Mouse (Mus musculus): ENCODE measurements around the gene Exoc2.

The Exoc2 gene

DNA sequence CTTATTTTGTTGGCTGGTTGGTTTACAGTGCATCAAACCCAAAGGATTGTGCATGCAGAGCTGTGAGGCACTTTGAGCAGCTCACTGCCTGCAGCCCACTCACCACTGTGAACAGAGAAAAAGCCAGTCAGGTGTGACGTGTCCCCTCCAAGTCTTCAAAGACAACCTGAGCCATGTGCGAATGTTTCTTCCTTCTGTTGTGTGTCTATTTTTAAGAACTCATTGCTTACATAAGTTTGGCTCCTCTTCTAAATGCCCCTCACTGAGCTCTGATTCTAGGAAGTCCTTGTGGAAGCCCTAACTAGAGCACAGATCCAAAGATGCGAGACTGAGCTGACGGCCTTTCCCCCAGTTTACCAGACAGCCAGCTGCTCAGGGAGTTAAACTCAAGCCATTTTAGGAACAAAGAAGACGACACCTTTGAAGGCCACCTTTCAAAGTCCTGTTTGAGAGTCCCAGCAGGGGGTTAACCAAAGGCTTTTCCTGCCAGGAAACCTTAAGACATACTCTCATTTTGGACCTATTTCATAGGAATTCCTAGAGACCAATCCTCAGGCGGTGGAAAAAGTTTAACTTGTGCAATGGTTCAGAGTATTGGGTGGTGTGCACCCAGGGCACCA is 79.8 kb downstream of the Exoc2 start:
- DNase-seq (ENCODE audit: low spot score in 2 of 2), result no peak

DNA sequence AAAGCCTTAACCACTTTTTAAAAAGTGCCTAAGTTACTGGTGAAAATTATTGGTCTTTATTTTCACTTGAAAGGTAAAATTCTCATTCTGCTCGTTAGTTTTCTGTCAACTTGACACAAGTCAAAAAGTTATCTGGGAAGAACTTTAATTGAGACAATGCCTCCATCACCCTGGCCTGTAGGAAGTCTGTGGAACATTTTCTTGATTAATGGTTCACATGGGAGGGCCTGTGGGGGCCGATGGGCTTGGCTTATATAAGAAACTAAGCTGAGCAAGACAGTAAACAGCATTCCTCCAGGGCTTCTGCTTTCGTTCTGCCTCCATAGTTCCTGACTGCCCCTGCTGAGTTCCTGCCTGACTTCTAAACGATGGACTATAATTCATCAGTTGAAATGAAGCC is 81.6 kb downstream of the Exoc2 start:
- DNase-seq (ENCODE audit: low spot score in 2 of 2), result no peak

DNA sequence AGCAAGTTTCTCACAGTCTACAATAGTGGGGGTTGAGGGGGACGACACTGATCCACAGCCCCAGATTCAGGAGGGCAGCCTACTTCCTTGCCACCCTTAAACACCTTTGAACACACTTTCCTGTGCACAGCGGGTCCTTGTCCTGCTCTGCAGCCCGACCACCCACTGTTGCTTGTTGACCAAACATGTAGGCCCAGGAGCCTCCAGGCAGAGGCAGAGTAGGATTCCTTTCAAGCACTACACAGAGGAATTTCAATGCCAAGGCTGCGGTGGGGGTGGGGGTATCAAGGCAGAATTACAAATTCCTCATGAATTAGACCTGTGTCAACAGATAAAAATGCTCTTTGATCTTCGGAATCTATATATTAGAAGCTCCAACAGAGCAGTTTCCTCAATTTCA is 82.7 kb downstream of the Exoc2 start:
- DNase-seq (ENCODE audit: low spot score in 2 of 2), result no peak

DNA sequence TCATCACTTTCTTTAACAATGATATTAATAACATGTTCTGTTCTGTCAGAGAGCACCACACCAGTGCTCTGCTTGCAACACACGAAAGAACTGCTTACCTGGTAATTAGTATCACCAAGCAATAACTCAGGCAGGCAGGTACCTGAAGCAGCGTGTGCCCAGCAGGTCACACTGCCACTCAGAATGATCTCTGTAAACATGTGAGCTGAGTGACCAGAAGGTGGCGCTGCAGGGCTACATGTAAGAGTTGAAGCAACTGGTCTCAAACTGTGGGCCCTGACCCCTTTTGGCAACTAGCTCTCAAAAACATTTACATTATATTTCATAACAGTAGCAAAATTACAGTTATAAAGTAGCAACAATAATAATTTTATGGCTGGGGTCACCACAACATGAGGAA is 85.4 kb downstream of the Exoc2 start:
- DNase-seq (ENCODE audit: low spot score in 2 of 2), result peak; percentile 58 to 78

DNA sequence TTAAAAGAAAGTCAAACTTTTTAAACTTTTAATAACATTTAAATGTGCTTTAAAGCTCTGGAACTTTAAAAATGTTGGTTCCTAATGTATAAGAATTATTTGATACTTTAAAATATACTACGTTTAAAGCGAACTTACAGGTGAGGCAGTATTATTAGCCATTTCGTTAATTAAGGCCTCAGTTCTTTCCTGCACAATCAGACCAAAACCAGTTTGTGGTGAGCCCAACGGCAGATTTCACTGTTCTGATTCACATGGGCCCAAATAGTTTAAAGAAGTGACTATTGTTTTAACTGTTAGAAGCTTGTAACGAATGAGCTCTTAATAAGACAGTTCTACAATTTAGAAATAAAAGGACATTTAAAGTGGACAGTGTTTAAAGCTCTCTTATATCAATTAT is 93.6 kb downstream of the Exoc2 start:
- DNase-seq (ENCODE audit: low spot score in 2 of 2), result no peak

DNA sequence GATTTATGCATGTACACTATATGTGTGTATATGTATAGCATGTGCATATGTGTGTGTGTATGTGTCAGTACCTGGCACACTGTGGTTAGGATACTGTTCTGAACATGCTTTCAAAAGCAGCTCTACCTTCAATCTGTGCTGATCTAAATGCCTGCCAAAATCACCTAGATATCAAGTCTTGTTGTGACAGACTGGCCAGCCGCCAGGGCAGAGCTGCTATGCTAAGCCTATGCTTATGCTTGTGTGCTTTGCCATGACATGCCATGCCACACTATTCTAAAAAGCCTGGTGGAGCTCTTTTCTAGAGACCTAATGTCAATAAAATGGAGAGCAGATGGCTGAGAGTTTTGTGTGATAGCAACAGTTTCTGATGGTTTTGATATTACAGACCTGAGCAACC is 94.0 kb downstream of the Exoc2 start:
- no peak for DNase-seq (ENCODE audit: low spot score in 2 of 2)

DNA sequence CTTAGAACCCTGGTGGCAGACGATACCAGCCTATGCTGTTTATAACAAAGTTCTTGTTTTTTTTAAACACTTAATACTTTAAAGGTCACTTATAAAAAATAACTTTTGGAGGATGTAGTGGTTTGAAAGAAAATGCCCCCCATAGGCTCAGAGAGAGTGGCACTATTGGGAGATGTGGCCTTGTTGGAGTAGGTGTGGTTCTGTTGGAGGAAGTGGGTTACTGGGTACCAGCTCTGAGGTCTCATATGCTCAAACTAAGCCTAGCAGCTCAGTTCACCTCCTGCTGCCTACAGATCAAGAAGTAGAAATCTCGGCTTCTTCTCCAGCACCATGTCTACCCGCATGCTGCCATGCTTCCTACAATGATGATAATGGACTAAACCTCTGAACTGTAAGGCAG is 98.1 kb downstream of the Exoc2 start:
- no peak for DNase-seq (ENCODE audit: low spot score in 2 of 2)

DNA sequence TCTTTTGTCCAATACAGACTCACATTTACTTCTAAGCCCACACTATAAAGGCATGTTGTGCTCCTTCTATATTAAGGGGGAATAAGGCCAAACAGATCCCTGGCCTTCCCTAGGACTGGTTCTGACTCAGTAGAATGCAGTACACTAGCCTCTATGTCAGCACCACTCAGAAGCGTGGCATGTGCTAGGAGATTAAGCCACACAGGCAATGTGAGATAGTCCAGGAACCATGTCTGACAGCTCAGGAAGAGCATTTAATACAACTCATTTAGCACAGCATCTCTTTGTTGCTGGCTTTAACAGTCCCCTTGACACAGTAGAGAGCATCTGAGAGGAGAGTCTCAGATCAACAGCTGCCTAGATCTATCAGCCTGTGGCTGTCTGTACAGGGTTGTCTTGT is 100.4 kb downstream of the Exoc2 start:
- no peak for DNase-seq (ENCODE audit: low spot score in 2 of 2)

DNA sequence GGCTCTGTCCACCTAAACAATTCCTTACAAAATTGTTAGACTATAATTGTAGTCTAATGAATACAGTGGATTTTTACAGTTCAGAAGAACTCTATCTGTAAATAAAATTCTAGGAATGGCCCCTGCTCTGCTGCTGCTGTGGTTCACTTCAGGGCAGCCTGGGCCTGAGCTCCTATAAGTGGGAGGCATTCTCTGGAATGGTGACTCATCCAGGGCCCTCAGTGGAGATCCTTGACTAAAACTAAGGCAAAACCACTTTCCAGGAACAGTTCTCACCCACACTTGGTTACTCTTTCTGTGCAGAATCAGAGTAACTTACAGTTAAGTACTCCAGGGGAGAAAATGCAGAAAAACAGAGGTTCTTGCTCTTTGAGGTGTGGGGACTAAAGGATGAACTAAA is 108.4 kb downstream of the Exoc2 start:
- DNase-seq (ENCODE audit: low spot score in 2 of 2), result no peak

DNA sequence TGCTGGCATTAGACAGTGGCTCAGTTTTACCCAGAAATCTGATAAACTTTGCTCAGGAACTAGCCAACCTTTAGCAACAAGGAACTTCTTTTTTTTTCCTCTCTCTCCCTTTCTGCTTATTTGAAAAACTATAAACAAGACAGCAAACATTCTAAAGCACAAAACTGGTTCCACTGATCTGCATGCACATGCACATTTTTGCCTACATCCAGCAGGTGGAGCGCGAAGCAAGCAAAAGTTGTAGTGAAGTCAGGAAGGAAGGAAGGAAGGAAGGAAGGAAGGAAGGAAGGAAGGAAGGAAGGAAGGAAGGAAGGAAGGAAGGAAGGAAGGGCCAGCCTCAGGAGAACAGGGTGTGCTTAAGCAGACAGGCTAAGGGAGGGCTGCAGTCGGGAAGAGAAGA is 109.9 kb downstream of the Exoc2 start:
- DNase-seq (ENCODE audit: low spot score in 2 of 2), result no peak

DNA sequence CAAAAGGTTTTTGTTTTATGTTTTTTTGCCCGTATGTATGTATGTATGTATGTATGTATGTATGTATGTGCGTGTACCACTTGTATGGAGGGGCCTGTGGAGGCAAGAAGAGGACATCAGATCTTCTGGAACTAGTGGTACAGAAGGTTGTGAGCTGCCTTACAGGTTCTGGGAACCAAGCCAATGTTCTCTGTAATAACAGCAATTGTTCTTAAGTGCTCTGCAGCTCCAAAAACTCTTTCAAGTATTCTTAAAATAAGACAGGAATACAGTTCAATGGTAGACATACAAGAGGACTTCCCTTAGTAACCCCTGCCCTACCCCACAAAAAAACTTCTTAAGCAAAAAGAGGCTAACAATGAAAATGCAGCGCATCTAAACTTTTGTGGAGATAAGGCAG is 115.5 kb downstream of the Exoc2 start:
- no peak for DNase-seq (ENCODE audit: low spot score in 2 of 2)

DNA sequence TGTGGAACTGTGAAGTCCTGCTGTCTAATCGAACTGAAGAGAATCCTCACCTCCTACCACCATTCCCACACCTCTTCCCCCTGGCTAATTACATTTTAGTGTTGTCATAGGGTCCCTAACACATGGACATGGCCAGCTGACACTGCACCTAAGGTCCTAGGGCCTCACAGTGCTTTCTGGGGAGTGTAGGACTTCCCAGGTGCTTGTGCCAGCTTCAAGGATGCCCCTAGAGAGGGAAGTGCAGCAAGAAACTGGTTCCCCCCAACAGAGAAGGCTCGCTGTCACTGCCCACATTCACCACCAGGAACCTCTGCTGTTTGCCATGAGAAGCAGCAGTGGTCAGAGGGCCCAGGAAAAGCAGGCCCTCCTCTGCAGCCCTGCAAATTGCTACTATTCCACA is 123.2 kb downstream of the Exoc2 start:
- DNase-seq (ENCODE audit: low spot score in 2 of 2), result no peak

DNA sequence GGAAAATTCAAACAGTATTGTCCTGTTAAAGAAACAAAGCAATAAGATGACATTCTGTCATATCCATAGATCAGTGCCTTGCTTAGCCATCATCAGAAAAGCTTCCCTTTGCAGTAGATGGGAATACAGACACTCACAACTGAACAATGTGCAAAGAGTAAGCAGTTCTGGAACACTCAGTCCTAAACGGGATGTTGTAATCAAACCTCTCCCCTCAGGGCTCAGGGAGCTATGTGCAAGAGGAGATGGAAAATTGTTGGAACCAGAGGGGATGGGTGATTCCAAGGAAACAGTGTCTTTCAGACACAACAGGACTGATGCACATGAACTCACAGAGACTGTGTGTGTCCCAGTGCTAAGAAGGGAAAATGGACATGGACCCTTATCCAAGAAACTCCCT is 125.9 kb downstream of the Exoc2 start:
- no peak for DNase-seq (ENCODE audit: low spot score in 2 of 2)

DNA sequence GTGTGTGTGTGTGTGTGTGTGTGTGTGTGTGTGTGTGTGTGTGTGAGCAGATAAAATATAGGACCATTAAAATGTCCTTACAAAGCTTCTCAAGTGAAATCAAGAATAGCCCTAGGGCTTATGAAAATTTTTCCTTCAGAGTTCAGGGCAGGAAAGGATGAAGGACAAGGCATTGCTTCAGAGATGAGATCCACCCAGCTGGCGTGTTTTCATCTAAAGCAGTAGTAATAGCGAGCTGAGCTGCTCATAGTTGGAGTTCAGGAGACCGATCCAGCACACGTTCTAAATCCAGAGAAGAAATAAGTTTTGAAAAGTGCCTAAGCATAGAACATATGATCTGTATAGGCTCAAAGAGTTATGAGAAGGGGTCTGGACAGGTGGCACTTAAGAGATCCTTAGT is 127.4 kb downstream of the Exoc2 start:
- no peak for DNase-seq (ENCODE audit: low spot score in 2 of 2)

DNA sequence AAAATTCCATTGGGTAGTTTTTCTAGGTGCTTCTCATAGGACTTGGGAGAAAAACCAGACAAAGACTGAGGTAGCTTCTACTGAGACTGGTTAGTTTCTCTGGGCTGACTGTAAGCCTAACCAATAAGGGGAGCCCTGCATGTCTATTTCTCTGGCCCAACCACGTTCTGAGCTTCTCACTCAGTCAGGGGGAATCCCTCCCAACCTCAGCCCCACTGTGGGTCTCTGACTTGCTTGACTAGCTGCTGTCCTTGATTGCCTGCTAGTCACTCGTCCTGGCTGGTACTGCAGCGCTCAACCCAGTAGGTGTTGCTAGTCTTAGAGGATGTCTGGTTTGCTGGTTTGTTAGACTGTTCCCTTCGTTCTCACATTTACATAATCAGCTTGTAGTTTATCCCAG is 130.8 kb downstream of the Exoc2 start:
- no peak for DNase-seq (ENCODE audit: low spot score in 2 of 2)

DNA sequence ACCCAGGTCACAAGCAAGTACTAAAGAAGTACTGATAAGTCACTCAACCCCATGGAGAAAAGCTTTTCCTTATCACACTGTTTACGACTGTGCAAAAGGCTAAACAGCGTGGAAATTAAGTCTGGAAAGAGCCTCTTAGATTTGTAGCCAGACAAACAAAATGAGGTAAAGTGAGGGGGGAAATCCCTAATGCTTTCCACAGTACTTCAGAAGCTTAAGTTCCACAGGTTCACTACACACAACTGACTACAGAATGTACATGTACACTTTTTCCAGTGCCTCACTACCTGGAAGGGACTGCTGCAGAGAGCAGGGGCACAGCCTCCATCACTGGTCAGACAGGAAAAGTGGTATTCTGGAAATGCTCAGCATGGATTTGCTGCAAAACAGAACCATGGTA is 132.1 kb downstream of the Exoc2 start:
- no peak for DNase-seq (ENCODE audit: low spot score in 2 of 2)

DNA sequence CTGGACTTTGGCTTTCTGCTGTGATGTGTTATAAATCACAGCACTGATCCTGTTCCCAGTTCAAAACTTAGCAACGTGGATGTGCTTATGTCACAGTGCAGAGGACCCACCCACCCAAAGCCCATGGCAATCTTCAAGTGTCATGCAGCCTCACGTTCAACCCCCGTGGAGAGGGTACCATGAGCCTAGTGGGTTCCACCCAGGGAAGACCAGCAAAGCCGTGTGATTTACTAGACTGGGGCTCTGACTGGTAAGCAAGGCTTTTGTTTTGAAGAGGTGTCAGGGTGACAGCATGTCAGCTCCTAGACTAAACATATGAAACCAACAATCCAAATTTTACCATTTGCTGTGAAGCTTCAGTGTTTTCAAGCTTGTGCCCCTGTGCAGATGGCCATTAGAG is 132.6 kb downstream of the Exoc2 start:
- no peak for DNase-seq (ENCODE audit: low spot score in 2 of 2)

DNA sequence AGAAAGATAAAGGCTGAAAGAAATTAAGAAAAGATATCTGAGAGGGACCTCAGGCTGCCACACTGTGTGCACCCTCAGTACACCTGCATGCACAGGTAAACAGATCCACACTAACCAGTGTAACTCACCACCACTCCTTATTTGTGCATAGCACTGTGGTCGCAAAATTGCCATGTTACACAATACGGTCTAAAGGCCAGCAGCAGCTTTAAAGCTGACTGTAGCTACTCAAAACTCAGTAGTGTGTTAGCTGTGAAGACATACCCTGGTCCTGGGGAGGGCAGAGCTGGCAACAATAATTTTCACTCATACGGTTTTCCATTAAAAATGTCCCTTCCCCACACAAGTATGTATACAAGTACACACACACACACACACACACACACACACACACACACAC is 133.2 kb downstream of the Exoc2 start:
- DNase-seq (ENCODE audit: low spot score in 2 of 2), result no peak

DNA sequence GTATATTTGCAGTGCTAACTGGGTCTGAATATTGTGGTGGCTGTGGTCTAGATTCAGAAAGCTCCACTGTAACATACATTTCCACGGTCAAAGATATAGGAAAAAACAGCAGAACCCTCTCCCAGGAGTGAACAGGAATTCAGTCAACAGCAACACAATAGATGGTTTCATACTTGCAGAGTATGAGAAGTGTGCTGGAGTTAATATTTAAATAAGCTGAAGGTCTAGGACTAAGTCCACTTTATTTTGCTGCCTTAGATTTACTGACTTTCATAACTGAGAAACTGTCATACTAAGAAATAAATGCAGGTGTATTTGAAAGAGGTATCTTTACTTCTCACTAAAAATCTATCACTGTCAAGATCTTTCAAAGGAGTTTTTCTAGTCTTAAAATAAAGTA is 137.6 kb downstream of the Exoc2 start:
- no peak for DNase-seq (ENCODE audit: low spot score in 2 of 2)

DNA sequence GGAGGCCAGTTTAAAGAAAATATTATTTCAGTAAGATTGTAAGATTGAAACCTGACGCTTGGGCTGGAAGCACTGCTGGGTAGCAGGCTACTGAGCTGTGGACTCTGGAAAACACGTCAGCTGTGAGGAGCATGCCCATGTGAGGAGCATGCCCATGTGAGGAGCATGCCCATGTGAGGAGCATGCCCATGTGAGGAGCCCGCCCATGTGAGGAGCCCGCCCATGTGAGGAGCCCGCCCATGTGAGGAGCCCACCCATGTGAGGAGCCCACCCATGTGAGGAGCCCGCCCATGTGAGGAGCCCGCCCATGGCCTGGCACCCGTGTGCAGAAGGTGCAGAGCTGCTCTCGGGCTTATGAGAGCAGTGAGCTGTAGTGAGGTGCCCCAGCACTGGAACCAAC is 139.0 kb downstream of the Exoc2 start:
- no peak for DNase-seq (ENCODE audit: low spot score in 2 of 2)

DNA sequence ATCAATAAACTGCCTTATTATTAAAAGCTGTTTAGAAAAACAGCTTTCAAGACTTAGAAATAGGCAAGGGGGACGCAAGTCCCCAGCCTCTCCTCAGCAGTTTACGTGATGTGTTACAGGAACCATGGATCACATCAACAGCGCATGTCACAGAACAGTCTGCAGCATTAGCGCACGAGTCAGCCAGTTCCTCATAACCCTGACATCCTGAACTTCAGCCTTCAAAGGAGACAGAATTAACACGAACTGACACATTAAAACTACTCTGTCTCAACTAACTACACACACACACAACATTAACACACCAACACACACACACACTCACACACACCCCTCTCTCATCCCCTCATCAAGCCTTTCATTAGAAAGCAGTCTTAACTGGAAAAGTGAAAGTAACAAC is 139.5 kb downstream of the Exoc2 start:
- no peak for DNase-seq (ENCODE audit: low spot score in 2 of 2)

DNA sequence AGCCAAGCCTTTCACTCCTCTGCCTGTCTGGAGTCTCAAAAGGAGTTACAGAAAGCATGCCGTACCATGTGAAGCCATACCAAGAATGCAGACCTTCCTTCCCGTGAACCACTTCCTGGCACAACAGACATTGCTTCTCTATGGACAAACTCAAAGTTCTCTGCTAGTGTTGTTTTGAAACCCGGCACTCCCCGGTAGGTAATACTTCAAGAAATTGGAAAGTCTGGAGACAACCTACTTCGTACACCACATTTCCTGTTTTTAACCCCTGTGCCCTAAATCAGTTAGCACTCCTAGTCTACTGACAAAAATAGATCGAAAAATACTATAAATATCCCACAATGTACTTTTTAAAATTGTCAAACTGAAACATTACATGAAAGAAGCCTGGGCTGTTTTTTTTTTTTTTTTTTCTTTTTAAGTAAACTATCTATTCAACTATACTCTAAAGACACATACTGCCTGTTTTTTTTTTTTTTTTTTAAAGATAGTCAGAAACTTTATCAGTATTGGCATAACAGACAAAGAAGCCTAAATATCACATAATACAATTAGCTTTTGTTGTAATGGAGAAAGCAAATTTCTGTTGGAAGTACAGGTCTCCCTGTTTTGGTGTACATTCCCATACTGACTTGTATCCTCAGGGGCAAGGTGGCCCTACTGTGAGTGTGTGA is 140.3 kb downstream of the Exoc2 start:
- no peak for DNase-seq (ENCODE audit: low spot score in 2 of 2)

DNA sequence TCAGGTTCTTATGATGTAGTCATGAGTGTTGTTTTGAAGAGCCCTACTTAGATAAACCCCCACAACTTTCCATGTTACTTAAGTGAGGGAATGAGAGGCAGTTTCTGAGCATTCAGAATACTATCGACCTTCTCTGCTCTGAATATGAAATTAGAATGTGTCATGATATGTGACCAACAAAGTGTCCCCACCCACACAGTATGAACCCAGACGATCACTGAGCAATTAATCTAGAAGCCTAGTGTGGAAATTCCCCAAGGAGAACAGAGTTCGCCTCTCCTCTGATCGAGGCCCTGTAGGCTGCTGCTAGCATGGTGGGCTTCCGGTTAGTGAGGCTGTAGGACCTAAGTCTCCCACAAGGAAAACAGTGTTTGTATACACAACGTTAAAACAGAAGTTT is 142.5 kb downstream of the Exoc2 start:
- no peak for DNase-seq (ENCODE audit: low spot score in 2 of 2)

DNA sequence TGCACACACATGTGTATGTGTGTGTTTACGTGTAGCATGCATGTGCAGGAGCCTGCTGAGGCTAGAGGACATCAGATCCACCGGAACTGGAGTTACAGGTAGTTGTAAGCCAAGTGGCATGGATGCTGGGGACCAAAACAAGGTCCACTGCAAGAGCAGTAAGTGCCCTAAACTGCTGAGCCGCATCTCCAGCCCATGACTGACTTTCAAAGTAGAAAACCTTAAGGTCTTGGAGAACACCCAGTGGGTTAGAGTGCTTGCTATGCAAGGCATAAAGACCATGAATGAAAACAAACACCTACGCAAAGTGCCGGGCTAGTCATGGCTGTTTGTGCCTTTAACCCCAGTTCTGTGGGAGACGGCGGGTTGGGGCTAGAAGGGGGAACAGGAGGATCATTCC is 147.4 kb downstream of the Exoc2 start:
- no peak for DNase-seq (ENCODE audit: low spot score in 2 of 2)

Data from spleen, postnatal 14 days (tissue).